Mouse (Mus musculus) gastrocnemius, postnatal 4 days (tissue): Measurements from ENCODE around the gene Narf. TPM values are rescaled to one million over a fixed set of nuclear protein-coding genes. Genes with fewer than 3 reads are reported as not detected.

ENCODE experiments used
- DNase-seq, 2 experiments: peaks; one replicate each; pipeline ENCODE4 v3.0.0; 2021 to 2022; ENCODE audit warnings: low spot score in 2 of 2, mixed read lengths in 2 of 2
- total RNA-seq, 2 experiments: library from RNA; stranded (reverse); gene quantifications; 2 replicates each; pipeline ENCODE4 v1.2.3; 2021

Gene Narf
- total RNA-seq, 2 experiments from 2014 or later, result 36.7 to 38.8 TPM

DNA sequence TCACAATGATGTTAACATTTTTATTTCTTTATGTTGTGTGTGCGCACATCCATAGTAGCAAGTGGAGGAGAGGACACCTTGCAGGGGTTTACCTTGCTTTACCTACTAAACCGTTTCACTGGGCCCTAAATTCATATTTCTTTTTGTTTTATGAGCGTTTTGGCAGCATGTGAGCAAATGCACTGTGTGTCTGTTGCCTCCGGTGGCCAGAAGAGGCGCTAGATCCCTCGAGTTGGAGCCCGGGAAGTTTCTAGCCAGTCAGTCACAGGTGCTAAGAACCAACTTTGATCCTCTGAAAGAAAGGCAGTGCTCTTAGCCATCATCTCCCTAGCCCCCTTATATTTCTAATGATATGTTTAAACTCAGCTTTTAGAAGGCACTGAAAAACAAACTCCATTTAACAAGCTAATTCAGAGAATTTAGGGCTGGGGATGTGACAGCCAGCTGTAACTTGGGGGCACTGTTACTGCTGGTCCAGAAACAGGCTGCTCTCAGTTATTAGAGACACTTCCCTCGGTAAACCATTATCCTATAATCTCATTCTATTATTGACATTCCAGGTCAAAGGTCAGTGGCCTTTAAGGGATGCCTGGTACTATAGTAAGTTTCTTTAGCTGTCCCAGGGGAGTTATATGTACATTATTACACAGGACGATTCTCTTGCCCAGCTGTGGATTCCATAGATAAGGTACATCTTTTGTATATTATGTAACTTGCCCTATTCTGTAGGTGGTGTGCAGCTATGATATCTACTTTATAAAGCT is 1.4 kb upstream of the Narf start:
- DNase-seq, result no peak

DNA sequence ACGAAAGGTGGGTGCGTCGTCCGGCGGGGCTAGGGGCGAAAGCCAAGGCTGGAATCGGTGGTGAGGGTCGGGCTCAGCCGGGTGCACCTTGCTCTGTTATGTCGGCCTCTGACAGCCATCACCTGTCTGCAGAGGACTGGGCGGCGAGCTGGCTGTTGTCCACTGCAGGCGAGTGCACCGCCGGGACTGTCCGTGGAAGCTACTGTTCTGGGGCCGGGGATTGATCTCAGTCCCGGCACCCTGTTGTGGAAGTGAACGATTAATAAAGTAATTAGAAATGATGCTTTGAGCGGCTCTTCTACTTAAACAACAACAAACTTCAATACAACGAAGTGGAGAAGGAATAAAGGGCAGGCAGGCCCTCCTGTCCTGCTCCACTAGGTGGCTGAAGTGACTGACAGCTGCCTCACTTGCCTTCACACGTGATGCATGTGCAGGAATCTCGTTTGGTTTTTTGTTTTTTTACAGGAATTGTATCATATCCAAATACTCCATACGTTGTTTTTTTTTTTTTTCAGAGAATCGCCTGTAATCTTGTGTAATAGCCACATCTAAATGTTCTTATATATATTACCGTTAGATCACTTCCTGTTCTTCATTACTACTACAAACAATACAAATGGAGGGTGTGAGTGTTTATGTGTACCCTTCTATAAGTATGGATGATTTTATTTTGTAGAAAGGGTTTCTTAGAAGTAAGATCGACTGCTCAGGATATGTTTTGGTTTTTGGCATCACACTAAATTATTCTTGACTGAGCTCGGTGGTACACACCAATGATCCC is 484 bp downstream of the Narf start:
- no peak for DNase-seq

DNA sequence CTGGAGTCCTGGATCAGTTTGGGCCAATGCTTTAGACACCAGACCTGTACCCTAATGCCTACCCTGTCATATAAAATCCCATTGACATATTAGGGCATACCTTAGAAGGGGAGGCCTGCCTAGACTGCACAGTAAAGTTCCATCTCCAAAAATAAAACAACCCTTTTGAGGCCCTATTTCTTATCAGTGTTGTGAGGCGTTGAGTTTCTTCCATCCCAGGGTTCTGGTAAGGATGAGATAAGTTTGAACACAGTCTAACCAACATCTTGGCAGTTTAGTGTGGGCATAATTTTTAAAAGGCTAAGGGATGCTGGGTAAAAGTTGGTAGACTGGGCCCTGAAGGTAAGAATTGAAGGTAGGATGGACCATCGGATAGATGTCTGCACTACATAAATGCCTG is 2.6 kb downstream of the Narf start:
- no peak for DNase-seq

DNA sequence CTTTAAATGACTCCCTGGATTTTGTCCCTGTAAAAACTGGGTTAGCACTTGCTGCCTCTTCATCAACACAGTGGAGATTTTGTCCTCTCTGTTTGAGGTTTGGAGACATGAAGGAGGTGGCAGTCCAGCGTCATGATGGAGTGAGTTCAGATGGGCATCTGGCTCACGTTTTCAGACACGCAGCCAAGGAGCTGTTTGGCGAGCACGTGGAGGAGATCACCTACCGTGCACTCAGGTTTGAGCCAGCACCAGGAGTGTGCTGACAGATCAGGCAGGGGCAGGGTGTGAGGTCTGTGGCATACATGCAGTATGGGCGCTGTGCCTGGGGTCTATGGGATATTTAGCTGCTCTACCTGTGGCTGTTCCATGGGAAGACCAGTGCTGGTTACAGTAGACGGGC is 13.1 kb downstream of the Narf start:
- DNase-seq, result no peak

DNA sequence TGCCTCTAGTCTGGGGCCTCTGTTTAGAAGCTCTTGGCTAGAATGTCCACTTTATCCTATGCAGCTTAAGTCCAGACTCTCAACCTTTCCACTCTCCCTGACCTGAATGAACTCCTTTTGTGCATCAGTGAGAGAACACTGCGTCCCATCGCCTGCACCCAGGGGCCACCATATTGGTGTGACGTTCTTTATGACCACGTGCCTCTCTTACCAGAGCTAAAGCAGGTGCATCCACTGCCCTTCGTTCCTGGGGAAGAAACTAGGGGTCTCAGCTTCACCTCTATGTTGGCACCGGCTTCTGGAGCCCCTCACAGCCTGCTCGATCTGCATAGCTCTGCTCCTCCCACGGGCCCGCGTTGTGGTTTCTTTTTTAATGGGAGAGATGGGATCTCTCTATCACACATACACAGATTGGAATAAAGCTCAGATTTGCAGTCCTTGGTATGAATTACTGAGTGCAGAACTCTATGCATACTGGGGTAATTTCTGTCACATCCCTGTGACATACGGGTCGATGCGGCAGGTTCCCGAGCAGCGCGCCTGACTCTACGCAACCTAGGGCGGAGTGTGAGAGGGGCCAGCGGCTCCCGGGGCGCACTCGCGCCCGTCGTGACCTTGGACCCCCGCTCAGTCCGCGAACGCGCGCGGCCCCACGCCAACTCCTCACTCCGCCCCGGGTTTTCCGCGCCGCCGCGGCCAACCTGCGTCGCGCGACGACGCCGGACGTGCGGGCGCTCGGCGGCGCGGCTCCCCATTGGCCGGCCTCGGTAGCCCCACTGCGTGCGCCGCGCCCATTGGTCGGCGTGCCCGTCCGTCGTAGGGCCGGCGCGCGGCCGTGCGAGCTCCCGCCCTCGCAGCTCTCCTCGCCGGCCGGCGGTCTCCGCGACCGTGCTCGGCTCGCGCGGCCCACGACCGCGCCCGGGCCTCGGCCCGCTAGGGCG is 22.4 kb downstream of the Narf start, which contains the start of gene Foxk2:
Gene Foxk2, plus strand, starts transcription at position 831 of the 941 bp plus-strand sequence.
- peak; percentile 89 to 93 for DNase-seq

DNA sequence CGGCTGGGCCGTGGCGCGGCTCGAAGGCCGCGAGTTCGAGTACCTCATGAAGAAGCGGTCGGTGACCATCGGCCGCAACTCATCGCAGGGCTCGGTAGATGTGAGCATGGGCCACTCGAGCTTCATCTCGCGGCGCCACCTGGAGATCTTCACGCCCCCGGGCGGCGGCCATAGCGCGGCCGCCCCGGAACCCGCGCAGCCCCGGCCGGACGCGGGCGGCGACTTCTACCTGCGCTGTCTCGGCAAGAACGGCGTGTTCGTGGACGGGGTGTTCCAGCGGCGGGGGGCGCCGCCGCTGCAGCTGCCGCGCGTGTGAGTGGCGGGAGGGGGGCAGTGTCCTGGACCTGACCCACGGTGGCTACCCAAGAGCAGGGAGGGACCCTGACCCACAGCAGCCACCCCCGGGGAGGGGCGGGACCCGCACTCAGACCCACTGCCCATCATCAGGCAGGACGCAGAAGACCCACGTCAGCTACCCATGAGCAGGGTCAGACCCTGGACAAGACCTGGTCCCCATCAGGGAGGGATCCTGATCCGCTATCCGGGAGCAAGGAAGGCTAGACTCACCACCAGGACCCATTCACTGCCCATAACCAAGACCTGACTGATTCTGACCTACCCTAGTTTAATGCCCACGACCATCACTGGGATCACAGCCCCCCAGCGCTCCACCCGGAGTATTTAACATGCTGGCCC is 23.3 kb downstream of the Narf start:
- DNase-seq, result peak; percentile 19 to 31

DNA sequence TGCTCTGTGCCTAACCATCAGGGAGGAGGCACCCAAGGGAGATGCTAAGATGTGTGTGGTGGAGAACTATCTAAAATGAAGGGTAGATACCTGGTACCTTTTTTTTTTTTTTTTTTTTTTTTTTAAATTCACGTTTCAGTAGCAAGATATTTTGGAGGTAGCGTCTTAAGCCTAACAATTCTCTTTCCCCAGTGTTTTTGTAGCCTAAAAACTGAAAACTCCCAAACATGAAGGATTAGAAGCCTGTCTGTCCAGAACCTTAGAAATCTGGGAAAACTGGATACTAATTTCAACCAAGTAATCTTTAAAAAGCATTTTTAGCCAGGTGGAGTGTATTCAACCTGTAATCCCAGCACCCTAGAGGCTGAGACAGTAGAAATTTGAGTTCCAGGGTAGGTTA is 24.0 kb downstream of the Narf start:
- DNase-seq, result no peak

DNA sequence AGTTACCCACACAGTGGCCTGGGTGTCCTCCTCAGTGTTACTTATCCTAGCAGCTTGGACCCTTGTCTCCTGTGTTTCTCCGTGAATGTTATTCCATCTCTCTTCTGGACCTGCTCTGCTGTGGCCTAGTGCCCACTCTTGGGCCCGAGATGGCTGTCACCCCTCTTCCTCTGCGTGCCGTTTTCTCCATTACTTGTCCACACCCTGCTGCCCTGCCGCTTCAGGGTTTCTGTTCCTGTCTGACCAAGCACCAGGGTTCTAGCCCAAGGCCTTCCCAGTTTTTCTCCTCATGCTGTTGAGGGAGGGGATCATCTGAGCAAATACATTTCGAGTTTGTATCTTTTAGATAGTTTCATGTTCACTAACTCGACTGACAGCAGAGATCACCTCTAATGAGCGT is 40.5 kb downstream of the Narf start:
- DNase-seq, result no peak

DNA sequence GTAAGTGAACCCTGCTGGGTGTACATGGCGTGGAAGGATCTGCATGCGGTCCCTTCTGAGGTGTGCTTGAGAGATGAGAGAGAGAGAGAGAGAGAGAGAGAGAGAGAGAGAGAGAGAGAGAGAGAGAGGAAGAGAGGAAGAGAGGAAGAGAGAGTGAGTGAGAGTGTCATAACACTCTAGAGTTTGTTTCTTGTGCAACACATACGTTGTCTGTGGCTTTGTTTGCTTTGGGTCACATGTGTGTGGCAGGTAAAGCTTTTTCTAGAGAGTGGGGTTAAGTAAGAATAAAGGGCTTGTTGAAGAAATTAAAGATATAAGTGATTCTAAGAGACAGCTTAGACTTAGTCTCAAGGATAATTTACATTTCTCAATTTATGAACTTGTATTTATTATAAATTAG is 41.0 kb downstream of the Narf start:
- no peak for DNase-seq

DNA sequence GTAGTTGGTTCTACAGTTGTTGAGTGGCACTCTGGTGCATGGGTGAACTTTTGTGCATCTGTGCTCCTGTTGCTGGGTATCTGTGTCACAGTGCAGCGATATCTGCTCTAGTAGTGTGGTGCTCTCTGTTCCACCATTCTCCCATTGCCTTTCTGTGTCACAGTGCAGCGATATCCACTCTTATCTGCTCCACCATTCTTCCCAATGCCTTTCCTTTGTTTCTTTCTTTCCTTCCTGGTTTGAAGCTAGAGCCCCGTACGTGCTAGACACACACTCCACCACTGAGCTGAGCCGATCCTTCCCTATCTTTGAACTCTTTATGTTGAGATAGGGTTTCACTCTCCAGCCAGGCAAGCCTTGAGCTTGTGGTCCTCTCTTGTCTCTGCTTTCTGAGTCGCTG is 45.9 kb downstream of the Narf start:
- DNase-seq, result no peak

DNA sequence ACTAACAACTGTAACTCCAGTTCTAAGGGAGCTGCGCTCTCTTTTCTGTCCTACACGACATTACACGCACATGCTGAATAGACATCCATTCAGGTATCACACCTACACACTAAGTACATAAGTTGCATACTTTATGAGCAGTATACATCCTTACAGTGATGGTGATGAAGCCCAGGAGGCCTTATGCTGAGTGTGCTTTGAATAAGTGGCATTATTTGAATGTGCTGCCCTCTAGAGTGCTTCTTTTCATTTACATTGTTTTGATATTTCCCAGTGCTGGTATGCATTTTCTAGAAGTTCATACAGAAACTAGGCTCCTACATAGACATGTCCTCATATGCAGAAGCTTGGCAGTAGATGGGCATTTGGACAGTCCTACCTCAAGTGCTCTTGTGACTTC is 52.8 kb downstream of the Narf start:
- no peak for DNase-seq

DNA sequence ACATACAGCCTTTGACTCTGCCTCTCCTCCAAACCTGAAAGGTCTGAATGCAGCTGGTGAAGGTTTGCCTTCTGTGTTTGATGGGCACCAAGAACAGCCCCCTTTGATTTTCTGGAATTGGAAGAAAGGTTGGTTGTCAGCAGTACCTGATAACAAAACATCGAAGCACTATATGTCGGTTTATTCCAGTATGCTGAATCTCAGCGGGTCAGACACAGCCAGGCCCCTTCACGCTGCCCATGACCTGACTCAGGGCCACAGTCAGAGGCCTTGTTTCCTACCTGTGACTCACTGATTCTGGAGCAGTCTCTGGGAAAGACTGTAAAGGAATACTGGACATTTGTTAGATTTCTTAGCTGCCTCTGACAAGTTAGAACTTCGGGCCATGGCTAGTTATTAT is 57.7 kb downstream of the Narf start:
- no peak for DNase-seq

DNA sequence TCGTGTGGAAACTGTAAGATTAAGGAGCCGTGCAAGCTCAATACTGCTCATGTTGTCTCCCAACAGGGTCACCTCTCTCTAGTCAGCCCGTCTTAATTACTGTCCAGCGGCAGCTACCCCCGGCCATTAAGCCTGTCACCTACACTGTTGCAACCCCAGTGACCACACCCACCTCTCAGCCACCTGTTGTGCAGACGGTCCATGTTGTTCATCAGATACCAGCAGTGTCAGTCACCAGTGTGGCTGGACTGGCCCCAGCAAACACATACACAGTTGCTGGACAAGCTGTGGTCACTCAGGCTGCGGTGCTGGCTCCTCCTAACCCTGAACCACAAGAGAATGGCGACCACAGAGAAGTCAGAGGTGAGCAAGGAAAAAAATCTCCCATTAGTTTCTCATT is 61.4 kb downstream of the Narf start:
- DNase-seq, result no peak

DNA sequence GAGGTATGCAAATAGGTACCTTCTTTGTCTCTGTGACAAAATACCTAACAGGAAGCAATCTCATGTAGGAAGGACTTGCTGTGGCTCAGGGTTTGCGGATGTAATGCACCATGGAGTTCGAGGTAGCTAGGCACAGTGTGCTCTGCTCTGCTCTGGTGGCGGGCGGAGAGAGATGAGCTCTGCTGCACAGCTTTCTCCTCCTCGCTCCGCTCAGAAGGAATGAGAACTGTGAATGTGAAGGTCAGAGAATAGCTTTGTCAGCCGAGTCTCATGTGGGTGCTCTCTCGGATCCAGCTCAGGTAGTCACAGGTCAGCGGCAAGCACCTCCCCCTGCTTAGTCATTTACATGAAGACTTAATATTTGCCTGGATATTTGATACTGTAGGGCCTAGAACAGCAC is 63.2 kb downstream of the Narf start:
- DNase-seq, result no peak

DNA sequence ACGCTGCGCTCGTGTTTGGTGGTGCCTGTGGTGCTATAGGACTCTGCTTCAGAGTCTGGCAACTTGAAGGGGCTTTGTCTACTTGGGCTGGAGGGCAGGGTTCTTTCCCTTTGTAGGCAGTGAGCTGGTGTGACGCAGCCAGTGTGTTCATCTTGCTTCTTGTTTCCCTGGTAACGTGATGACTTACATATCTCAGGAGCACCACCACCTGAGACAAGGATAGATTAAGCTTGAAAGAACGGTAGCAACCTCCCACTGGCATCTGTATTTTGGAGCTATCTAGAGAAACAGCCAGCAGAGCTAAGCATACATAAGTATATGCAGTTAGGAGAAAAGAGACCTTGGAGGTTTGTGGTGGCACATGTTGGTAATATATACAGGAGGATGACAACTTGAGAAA is 68.3 kb downstream of the Narf start:
- DNase-seq, result no peak

Other genes starting within 250 kb of the Narf start
- 100 to 1,000 TPM in 1 of 2 experiments, 10 to 100 TPM in 1; 85.4 to 111 TPM for gene Csnk1d, start 245.9 kb upstream of the Narf start, total RNA-seq
- not detected for gene Cd7, start 197.8 kb upstream of the Narf start, total RNA-seq
- gene Sectm1b, start 173.7 kb upstream of the Narf start, total RNA-seq, result not detected
- not detected for gene Sectm1a, start 156.0 kb upstream of the Narf start, total RNA-seq
- not detected for gene Tex19.2, start 118.6 kb upstream of the Narf start, total RNA-seq
- under 1 TPM in 1 of 2 experiments, not detected in 1; 0.15 TPM for gene Tex19.1, start 91.1 kb upstream of the Narf start, total RNA-seq
- gene Uts2r, start 77.0 kb upstream of the Narf start, total RNA-seq, result 1 to 10 TPM; 3.6 to 5.1 TPM
- 10 to 100 TPM; 14.4 to 14.8 TPM for gene Hexdc, start 32.8 kb upstream of the Narf start, total RNA-seq
- 10 to 100 TPM; 14.6 to 14.7 TPM for gene Ogfod3, start 32.5 kb upstream of the Narf start, total RNA-seq
- 10 to 100 TPM; 14.2 to 15.5 TPM for gene Cybc1, start 7.9 kb upstream of the Narf start, total RNA-seq
- 10 to 100 TPM; 36.4 to 37.5 TPM for gene Foxk2, start 22.7 kb downstream of the Narf start, total RNA-seq
- gene Wdr45b, start 117.2 kb downstream of the Narf start, total RNA-seq, result 10 to 100 TPM; 60.8 to 61.9 TPM
- 10 to 100 TPM; 52.7 to 53.0 TPM for gene Rab40b, start 151.0 kb downstream of the Narf start, total RNA-seq
- gene Fn3krp, start 184.1 kb downstream of the Narf start, total RNA-seq, result 10 to 100 TPM; 12.9 to 13.1 TPM
- 1 to 10 TPM; 8.0 to 8.4 TPM for gene Fn3k, start 197.7 kb downstream of the Narf start, total RNA-seq
- gene Tbcd, start 214.7 kb downstream of the Narf start, total RNA-seq, result 10 to 100 TPM; 25.7 to 28.3 TPM